Mouse (Mus musculus) megakaryocyte, adult 5-6 weeks (primary cell): ENCODE data around the gene Apoa5. TPM values are rescaled to one million over a fixed set of nuclear protein-coding genes. Genes with fewer than 3 reads are reported as not detected.
A peak's percentile ranks its signal among the peaks of the same experiment; 100 is the strongest.

Experiments
- ATAC-seq: 2 replicates; pipeline ENCODE4 v1.8.0; 2016; ENCODE audit warnings: mild to moderate bottlenecking, inconsistent platforms; ENCODE audit not compliant: poor library complexity, severe bottlenecking
- total RNA-seq, 2 experiments: library from RNA; stranded (forward) in 1 of 2; stranded (reverse) in 1 of 2; fragments of 153-499, 151-499 nt in 1 of 2; fragments of 221-1000, 200-1000 nt in 1 of 2; gene quantifications; 2 replicates each; pipeline versions ENCODE4 v1.2.3 to v1.2.4; 2015 to 2017

Apoa5 gene
- total RNA-seq (2015) = not detected in 2 replicates
- total RNA-seq (2017) = 0.11 TPM in 1 of 2 replicates, not detected in the other

DNA sequence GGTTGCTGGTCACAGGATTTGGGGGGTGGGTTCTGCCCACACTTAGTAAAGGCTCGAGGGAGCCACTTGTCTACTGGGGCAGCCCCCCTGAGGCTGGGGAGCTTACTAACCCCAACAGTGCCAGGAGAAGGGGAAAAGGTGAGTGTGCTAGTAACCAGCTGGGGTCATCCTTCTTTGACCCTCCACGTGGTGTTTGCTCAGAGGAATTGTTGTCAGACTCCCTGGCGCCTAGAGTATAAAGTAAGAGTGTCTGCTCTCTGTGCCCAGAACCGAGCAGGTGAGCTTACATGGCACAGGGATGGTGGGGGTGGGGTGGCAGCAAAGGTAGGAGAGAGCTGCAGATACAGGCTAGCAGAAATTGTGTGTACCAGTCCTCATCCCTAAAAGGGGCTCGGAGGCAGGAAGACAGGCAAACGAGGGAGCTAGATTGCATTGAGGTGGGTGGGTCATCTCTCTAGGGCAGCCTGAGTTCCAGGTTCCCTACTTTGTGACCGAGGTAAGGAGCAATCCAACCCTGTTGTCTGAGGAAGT, at the start of gene Apoa5:
Gene Apoa5, plus strand, starts transcription at position 291 of the 531 bp plus-strand sequence.
- ATAC-seq = no peak

DNA sequence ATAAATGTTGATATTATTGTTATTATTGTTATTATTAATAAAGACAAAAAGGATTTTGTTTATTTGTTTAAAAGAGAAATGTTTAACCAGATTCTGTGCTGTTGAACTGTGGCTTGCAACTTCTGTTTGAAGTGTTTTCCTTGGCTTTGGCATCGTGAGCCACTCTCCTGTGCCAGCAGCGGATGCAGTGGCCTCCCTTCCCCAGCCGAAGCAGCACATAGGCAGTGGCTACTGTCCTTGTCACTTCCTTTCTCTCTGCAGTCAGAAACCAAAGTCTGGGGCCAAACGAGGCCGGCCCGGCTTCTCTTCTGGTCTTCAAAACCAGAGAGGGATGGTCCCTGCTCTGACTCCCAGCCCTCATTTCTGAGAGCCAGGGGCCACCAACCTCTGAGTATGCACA, 45.3 kb upstream of the Apoa5 start:
- no peak for ATAC-seq

DNA sequence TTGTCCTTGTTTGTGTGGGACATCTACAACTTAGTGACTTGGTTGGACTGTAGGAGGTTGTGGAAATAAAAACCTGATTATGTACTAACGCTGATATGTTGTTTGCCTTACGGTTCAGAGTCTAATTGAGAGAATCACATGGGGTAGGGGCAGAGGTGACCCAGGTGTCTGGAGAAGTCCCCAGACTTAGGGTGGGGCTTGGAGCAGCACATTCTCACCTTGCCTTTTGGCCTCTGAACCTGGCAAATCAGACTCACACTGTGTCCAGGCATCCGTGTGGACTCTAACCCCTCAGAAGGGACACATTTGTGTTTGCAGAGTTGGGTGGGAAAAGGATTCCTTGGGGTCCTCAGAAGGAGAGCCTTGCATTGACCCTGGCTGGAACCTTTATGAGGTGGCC, 44.3 kb upstream of the Apoa5 start:
- ATAC-seq = no peak

DNA sequence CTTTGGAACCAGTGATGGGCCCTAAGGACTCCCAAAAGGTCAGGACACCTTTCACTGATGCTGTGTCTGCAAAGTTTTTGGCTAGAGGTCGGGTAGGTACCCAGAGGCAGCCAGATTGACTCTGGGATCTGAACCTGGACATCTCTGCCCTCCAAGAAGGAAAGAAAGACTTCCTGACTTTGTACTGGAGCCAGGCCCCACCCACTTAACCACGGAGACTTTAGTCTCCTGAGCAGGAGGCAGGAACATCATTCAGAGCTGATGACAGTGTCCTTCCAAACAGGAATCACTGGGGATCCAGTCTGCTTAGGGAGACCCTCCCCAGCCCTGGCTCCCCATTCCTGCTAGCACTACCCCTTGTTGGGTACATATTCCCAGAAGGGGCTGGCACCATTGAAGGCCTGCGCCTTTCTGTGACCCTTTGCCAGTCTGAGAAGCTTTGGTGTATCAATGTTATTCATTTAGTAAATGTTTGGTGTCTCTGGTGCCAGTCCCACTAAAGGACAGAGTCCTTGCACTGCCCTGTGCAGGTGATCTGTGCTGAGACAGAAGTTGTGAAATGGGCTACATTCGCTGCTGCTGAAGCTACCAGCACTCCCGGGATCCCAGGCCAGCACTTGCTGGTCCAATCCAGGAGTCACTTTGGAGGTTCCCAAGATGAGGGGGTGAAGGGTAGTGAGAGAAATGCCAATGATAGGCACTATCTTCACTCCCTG, 43.3 kb upstream of the Apoa5 start:
- no peak for ATAC-seq

DNA sequence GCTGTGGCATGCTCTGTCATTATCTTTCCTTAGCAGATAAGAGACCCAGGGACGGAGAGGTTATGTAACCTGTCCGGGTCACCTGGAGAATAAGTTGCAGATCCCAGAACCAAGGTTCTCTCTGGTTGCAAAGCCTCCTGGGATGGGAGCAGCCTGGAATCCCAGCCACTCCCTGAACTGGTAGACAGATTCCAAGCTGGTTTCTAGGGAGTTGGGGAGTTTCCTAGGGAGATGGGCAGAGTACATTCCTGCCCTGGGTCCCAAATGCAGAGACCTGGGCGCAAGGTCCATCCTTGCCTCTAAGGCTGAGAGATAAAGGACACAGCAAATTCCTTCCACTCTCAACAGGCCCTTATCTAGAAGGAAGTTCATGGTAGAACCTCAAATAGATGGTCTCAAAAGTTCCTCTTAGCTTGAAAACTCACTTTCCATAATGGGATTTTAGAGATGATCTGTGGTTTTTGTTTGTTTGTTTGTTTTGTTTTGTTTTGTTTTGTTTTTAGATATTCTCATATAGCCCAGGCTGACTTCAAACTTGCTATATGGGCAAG, 41.3 kb upstream of the Apoa5 start:
- ATAC-seq = no peak

DNA sequence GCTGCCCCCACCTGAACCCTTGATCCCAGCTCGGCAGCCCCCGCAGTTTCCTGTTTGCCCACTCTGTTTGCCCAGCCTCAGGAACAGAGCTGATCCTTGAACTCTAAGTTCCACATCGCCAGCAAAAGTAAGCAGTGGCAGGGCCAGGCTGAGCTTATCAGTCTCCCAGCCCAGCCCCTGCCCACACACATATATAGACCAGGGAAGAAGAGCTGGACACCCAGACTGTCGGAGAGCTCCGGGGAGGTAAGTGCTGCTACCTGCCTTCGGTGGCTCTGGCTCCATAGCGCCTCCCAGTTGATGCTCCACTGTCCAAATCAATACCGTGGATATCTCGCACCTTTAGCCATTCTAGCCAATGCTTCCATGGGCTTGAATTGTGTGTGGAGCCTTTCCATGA, 39.9 kb upstream of the Apoa5 start, which contains the start of gene Apoa1:
Gene Apoa1, plus strand, starts transcription at position 90 of the 400 bp plus-strand sequence.
- ATAC-seq = no peak

DNA sequence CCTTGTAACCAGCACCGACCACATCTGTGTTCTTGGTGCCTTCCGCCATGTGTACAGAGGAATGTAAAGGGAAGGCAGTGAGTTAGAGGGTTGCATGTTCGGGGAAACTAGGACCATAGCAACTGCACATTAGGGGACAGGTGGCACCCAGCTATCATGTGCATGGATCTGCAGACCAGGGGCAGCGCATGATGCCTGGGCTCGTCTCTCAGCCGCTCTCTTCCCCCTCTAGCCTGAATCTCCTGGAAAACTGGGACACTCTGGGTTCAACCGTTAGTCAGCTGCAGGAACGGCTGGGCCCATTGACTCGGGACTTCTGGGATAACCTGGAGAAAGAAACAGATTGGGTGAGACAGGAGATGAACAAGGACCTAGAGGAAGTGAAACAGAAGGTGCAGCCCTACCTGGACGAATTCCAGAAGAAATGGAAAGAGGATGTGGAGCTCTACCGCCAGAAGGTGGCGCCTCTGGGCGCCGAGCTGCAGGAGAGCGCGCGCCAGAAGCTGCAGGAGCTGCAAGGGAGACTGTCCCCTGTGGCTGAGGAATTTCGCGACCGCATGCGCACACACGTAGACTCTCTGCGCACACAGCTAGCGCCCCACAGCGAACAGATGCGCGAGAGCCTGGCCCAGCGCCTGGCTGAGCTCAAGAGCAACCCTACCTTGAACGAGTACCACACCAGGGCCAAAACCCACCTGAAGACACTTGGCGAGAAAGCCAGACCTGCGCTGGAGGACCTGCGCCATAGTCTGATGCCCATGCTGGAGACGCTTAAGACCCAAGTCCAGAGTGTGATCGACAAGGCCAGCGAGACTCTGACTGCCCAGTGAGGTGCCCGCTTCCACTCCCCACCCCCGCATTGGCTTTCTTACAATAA, 38.6 kb upstream of the Apoa5 start:
- peak; percentile 84 for ATAC-seq

DNA sequence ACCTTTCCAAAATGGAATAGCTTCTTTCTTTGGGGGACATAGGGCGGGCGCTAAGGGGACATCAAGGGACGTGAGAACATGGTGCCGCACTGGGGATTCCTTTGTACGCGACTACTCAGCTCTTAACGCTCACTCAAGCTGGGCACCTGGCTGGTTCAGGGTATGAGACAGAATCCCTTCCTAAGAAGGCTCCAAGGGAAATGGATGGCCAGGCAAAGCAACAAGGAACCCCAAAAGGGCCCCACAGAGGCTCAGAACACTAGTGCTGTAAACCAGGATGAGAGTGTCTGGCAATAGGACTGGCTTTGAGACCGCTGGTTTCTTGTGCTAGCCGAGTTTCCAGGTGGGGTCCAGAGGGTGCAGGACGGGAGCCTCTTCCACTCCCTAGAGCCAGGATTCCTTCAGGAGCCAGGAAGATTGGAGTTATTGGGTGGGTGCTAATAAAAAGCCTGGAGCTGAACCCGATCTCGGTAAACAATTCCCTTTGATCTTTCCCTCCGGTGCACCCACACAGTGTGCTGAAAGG, 37.9 kb upstream of the Apoa5 start:
- ATAC-seq = no peak

DNA sequence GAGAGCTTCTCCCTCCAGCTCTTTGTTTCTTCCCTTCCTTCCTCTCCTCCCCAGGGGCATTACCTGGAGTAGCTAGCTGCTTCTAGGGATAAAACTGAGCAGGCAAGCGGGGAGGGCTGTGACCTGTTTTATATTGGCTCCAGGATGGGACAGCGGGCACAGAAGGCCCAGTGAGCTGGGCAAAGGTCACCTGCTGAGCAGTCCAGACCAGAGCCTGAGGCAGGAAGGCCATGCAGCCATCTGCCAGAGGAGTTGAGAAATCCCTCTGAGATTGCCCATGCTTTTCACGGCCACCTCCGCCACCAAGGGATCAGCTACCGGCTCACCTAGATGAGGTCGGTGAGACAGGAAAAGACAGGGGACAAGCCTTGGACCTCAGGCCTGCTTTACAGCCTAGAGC, 33.2 kb upstream of the Apoa5 start:
- no peak for ATAC-seq

DNA sequence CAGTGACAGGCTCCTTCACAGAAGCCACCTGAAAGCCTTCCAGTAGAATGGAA, 33.0 kb upstream of the Apoa5 start, which contains the start of gene Apoc3:
Gene Apoc3, minus strand, starts transcription at position 41 of the 53 bp plus-strand sequence.
- ATAC-seq = no peak

DNA sequence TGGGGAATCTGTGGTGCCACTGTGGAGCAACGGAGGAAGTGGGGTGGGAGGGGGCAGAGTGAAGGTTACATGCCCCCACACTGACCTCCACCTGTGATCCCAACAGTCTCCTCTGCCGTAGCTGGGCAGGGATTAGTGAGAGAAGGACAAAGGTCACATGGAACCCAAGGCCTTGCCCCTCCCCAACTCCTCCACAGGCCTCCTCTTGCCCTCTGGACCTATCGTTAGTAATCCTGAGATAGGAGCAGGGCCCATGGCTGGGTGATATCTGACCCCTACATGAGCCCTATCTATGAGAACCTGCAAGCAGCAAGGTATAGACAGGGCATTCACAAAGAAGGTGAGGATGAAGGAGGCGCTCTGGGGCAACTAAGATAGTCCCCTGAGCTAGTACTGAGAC, 32.8 kb upstream of the Apoa5 start:
- no peak for ATAC-seq

DNA sequence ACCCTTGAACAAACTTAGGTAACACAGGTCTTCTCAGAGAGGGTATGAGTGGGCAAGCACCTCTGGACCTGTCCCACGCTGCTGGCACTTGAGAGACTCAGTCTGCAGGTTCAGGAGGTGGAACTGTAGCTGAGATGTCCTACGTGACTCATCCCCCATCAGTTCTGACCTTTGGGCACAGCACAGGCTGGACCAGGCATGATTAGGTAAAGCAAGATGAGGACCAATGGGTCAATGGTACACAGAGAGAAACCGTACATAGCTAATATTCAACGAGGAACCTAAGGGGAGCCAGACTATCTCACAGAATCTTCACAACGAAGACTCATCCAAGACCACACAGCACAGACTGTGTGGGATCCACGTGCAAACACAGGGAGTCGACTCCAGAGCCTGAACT, 29.6 kb upstream of the Apoa5 start:
- no peak for ATAC-seq

DNA sequence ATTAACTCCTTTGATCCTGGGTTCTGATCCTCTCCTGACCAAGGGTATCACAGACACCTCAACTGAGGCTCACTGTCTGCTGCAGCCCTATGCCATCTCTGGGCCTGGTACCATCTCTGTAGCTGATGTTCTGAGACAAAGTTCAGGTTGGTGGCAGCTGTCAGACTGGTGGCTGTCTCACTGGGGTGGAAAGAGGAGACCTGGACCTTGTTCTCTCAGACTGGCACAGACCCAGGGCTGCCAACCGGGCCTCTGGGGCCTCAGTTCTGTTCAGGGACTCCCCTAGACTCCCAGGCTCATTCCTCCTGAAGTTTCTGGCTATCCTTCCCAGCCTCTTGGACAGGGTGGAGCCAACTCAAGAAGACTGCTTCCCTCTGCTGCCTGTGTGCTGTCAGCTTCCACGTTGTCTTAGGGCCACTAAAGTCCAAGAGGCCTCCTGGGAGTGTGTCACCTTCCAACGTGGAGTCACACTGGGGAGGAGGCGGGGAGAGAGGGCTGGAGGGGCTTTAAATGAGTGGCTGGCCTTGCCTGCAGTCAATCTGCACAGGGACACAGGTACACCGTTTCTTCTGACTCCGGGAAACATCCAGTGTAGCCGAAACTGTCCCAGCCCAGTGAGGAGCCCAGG, 27.8 kb upstream of the Apoa5 start, which contains the start of gene Apoa4:
Gene Apoa4, plus strand, starts transcription at position 171 of the 628 bp plus-strand sequence.
- ATAC-seq = no peak

DNA sequence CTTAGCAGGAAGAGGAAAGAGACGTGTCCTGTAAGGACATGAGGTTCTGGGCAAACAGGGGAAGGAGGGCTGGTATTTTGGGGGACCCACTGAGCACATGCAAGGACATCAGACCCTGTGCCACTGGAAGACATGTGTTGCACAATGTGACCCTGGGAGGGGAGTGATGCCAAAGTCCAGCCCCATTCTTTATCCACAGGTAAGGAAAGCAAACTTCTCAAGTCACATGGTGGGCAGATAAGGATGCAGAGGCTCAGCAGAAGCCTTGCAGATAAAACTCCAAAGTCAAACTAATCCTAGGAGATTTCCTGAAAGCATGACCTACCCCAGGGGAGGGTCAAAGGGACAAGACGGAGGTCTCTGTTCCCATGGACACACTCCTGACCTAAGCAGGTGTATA, 26.6 kb upstream of the Apoa5 start:
- ATAC-seq = no peak

DNA sequence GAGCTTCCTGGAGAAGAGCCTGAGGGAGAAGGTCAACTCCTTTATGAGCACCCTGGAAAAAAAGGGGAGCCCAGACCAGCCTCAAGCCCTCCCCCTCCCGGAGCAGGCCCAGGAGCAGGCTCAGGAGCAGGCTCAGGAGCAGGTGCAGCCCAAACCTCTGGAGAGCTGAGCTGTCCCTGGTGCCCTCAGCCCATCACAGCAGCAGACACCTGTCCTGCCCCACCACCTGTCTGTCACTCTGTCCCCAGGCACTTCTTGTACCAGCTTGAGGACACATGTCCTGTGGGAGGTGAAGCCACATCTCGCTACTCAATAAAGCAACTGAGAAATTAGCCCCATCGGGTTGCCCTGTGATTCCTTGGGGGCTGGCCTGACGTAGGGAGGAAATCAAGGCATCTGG, 25.3 kb upstream of the Apoa5 start:
- ATAC-seq = no peak

DNA sequence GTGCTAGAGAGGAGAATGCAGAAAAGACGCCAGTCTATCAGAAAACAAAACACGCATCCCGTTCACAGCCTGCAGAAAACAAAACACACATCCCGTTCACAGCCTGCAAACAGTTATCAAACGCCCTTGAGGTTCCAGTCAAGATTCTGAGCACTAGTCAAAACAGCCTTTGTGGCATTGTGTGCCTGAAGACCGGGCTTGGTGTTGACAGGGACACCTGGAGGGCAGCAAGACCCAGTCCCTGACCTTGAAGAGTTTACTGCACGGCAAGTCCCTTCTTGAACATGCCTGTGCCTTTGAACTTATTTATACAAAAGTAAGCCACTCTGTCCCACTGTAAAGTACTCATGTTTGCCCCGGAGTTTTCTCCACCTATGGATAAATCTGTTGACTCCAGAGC, 24.8 kb upstream of the Apoa5 start:
- ATAC-seq = no peak

DNA sequence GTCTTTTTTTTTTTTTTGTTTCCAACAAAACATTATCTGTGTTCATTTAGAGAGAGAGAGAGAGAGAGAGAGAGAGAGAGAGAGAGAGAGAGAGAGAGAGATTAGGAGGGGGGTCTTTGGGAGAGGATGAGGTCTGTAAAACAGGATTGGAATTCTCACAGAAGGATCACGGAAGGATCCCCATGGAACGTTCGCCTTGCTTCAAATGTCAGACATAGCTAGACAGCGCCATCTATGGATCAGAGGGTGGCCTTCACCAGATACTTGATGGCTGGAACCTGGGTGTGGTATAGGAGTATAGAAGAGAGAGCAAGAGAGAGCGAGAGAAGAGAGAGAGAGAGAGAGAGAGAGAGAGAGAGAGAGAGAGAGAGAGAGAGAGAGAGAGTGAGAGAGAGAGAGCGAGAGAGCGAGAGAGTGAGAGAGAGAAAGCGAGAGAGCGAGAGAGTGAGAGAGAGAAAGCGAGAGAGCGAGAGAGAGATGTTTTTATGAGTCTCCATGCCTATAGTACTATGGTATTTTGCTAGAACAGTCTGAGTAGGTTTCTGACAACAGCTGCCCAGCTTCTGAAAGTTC, 21.6 kb upstream of the Apoa5 start:
- peak; percentile 73 for ATAC-seq

DNA sequence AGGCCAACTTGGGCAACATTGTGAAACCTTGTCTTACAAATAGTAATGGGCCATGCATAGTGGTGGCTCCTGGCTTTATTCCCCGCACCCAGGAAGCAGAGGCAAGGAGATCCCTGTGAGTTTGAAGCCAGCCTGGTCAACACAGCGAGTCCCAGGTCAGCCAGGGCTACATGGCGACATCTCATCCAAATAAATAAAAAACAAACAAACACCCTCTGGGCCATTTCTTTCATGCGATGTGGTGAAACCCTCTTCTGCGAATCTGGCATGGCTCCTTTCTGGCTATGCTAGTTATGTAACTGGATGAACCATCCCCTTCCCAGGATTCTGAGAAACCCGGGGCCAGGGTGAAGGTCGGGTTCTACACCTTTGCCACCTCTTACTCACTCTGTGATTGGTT, 12.3 kb upstream of the Apoa5 start:
- no peak for ATAC-seq

DNA sequence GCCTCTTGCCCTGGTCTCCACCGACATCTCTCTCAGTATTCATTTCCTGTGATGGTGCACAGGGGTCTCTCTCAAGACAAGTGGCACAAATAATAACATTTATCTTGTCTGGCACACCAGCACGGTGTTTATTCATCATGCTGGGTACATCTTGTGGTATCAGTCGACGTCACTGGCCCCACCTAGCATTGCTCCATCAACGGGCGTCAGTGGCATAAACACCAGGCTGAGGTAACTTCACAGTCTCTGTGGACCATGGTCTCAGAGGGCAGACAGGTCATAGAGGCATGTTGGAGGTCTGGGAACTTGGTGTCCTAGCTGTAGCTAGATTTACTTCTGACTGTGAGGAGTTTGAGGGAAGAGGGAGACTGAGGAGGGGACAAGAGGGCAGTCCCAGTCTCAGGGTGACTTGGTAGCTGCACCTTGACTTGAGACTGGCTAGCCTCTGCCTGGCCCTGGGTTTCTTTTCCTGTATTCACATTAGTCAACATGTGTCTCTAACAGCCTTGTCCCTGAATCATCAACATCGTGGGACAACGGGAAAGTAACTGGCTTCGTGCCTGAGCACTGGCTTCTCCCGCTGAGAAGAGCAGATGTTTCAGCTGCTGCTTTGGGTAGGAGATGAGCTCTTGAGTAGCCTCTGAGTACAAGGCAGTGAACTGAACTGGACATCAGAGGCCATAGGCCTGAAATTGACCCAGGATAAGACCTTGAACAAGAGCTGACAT, 11.6 kb upstream of the Apoa5 start:
- ATAC-seq = peak; percentile 87

DNA sequence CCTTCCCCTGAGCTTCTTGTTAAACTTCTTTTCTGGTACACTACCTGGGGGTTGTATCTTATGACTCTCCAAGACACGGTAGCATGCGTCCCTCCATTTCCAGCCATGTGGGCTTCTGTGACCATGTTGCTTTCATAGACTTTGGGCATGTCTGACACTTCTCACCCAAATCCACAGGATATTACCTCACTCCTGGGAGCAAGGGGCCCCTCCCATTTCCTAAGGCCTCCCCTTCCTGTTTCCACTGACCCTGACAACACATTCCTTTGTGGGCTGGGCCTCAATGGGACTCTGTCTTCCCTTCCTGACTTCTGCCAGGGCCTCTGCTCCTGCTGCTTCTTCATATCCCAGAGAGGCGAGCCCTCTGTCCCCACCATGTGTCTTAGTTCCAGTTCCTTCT, 10.9 kb upstream of the Apoa5 start:
- peak; percentile 85 for ATAC-seq
